Mouse (Mus musculus): ENCODE results near the gene Zbtb33. TPM values are rescaled to one million over a fixed set of nuclear protein-coding genes. Genes with fewer than 3 reads are reported as not detected.

Gene Zbtb33
- total and polyA plus RNA-seq, 3 experiments, result 6.5 to 6.6 TPM; not detected in 1

GRCm38 (mm10) chrX:38190458-38190764, 818 bp downstream of the Zbtb33 start:
- H3K27ac ChIP-seq (ENCODE audit: control insufficient read depth, low read depth, low read length), result no peak overlapping the region
- DNase-seq (ENCODE audit: low read depth, low spot score), result no peak

GRCm38 (mm10) chrX:38201816-38202215, 12.2 kb downstream of the Zbtb33 start:
- Histone ChIP-seq H3K9me3 (replicated peaks; ENCODE audit: insufficient read depth, low read length) (no peaks in the 10 kb centered on the region), H3K4me1 (ENCODE audit: control insufficient read depth in 1 of 2, insufficient read depth in 2 of 2, low read length in 2 of 2) (peaks cover 0 to 4% of the 10 kb centered on the region in 2 experiments; a peak in 2 of 4 replicates), H3K4me3 (ENCODE audit: control insufficient read depth in 1 of 2, insufficient read depth in 1 of 2, low read depth in 2 of 2, low read length in 2 of 2) (no peak overlapping the region), H3K79me2 (ENCODE audit: control insufficient read depth, insufficient read depth, low read length, poor library complexity) (no peaks in the 10 kb centered on the region), H3K27ac (ENCODE audit: control insufficient read depth, low read depth, low read length) (no peak overlapping the region), H3K36me3 (ENCODE audit: control insufficient read depth in 1 of 2, insufficient read depth in 2 of 2, low read length in 2 of 2) (peaks cover 0 to 2% of the 10 kb centered on the region in 2 experiments; a peak in 2 of 4 replicates), H3K9ac (ENCODE audit: control insufficient read depth, low read depth, low read length, poor library complexity, severe bottlenecking) (no peak overlapping the region), H3K27me3 (ENCODE audit: control insufficient read depth in 1 of 2, insufficient read depth in 2 of 2, low read length in 2 of 2) (no peaks in the 10 kb centered on the region)
- DNase-seq (ENCODE audit: low read depth, low spot score), result peak; percentile 31
- TF ChIP-seq EP300 (IDR thresholded peaks at IDR 0.05; ENCODE audit: low read depth in 1 of 2, low read length in 2 of 2) (0 out of 4 replicates have a peak, but pooled peaks have one; percentile 19 to 45), BHLHE40 (IDR thresholded peaks at IDR 0.05; ENCODE audit: borderline replicate concordance, low read depth, low read length) (no peak)

More at GRCm38 (mm10) chrX:38190458-38190764, 818 bp downstream of the Zbtb33 start:
- Histone ChIP-seq H3K27me3 (ENCODE audit: control insufficient read depth in 1 of 2, insufficient read depth in 2 of 2, low read length in 2 of 2) (no peaks in the 10 kb centered on the region), H3K9ac (ENCODE audit: control insufficient read depth, low read depth, low read length, poor library complexity, severe bottlenecking) (peak overlapping the region; percentile 97), H3K36me3 (ENCODE audit: control insufficient read depth in 1 of 2, insufficient read depth in 2 of 2, low read length in 2 of 2) (peaks cover 0 to 2% of the 10 kb centered on the region in 2 experiments; a peak in 1 of 4 replicates), H3K9me3 (replicated peaks; ENCODE audit: insufficient read depth, low read length) (no peaks in the 10 kb centered on the region), H3K4me1 (ENCODE audit: control insufficient read depth in 1 of 2, insufficient read depth in 2 of 2, low read length in 2 of 2) (peaks cover 0 to 2% of the 10 kb centered on the region in 2 experiments; a peak in 1 of 4 replicates), H3K79me2 (ENCODE audit: control insufficient read depth, insufficient read depth, low read length, poor library complexity) (peaks cover 15% of the 10 kb centered on the region), H3K4me3 (ENCODE audit: control insufficient read depth in 1 of 2, insufficient read depth in 1 of 2, low read depth in 2 of 2, low read length in 2 of 2) (peak overlapping the region; percentile 77 to 94)
- no peak for TF ChIP-seq RAD21 (IDR thresholded peaks at IDR 0.05; ENCODE audit: low read depth, low read length)
- no peak for TF ChIP-seq CTCF (IDR thresholded peaks at IDR 0.05 in 2 of 3, conservative IDR thresholded peaks at IDR 0.05 in 1 of 3; ENCODE audit: control insufficient read depth in 1 of 3, insufficient read depth in 1 of 3, low read depth in 2 of 3, low read length in 3 of 3, poor library complexity in 1 of 3, severe bottlenecking in 1 of 3)
- TF ChIP-seq USF1 (IDR thresholded peaks at IDR 0.05; ENCODE audit: low read depth, low read length), result no peak
- TF ChIP-seq SIN3A (IDR thresholded peaks at IDR 0.05; ENCODE audit: low read length), result no peak
- no peak for TF ChIP-seq POLR2AphosphoS2 (IDR thresholded peaks at IDR 0.05; ENCODE audit: low read length)
- no peak for TF ChIP-seq MXI1 (IDR thresholded peaks at IDR 0.05; ENCODE audit: low read depth, low read length)
- no peak for TF ChIP-seq KAT2A (conservative IDR thresholded peaks at IDR 0.05; ENCODE audit: low read depth, low read length)
- TF ChIP-seq ZMIZ1 (IDR thresholded peaks at IDR 0.05; ENCODE audit: low read depth, low read length), result no peak
- no peak for TF ChIP-seq MAZ (IDR thresholded peaks at IDR 0.05; ENCODE audit: low read depth, low read length)
- TF ChIP-seq JUND (IDR thresholded peaks at IDR 0.05; ENCODE audit: low read depth, low read length), result no peak
- TF ChIP-seq CHD2 (IDR thresholded peaks at IDR 0.05; ENCODE audit: low read length), result no peak
- TF ChIP-seq MYC (IDR thresholded peaks at IDR 0.05; ENCODE audit: low read depth, low read length), result no peak

GRCm38 (mm10) chrX:38207392-38207791, 17.8 kb downstream of the Zbtb33 start:
- TF ChIP-seq MYB (IDR thresholded peaks at IDR 0.05; ENCODE audit: low read depth, low read length), result no peak
- TF ChIP-seq ZNF384 (IDR thresholded peaks at IDR 0.05; ENCODE audit: low read depth, low read length), result peak; percentile 82
- Histone ChIP-seq H3K36me3 (ENCODE audit: control insufficient read depth in 1 of 2, insufficient read depth in 2 of 2, low read length in 2 of 2) (no peaks in the 10 kb centered on the region), H3K79me2 (ENCODE audit: control insufficient read depth, insufficient read depth, low read length, poor library complexity) (no peaks in the 10 kb centered on the region)

More at GRCm38 (mm10) chrX:38207392-38207791, 17.8 kb downstream of the Zbtb33 start:
- peak; percentile 40 for DNase-seq (ENCODE audit: low read depth, low spot score)
- Histone ChIP-seq H3K4me1 (ENCODE audit: control insufficient read depth in 1 of 2, insufficient read depth in 2 of 2, low read length in 2 of 2) (no peaks in the 10 kb centered on the region; a peak in 1 of 4 replicates), H3K4me3 (ENCODE audit: control insufficient read depth in 1 of 2, insufficient read depth in 1 of 2, low read depth in 2 of 2, low read length in 2 of 2) (no peak overlapping the region), H3K9ac (ENCODE audit: control insufficient read depth, low read depth, low read length, poor library complexity, severe bottlenecking) (no peak overlapping the region), H3K27ac (ENCODE audit: control insufficient read depth, low read depth, low read length) (no peak overlapping the region), H3K9me3 (replicated peaks; ENCODE audit: insufficient read depth, low read length) (no peaks in the 10 kb centered on the region), H3K27me3 (ENCODE audit: control insufficient read depth in 1 of 2, insufficient read depth in 2 of 2, low read length in 2 of 2) (no peaks in the 10 kb centered on the region)
